ENCODE assay signal across 8 mouse cellular contexts in genomic region chr9:56923841-56924650, GRCm38 (mm10). TPM values are rescaled to one million over a fixed set of nuclear protein-coding genes. Genes with fewer than 3 reads are reported as not detected.
DNase-seq lines count a peak whose midpoint lies in the region; ATAC-seq lines count a peak whose summit lies in the region.

No protein-coding gene starts in this region.

- peak overlapping the region; percentile 26 for H3K4me3 ChIP-seq in liver, embryonic 16.5 days (ENCODE audit: low read depth, low read length)

- peak; percentile 15 to 34 for DNase-seq in adrenal gland, postnatal 36 days
- no peak for DNase-seq in adrenal gland, postnatal 25 days
- DNase-seq in urinary bladder, adult 2 months (ENCODE audit: low spot score) = peak; percentile 41
- no peak for DNase-seq in urinary bladder, postnatal 4 days (ENCODE audit: low spot score in 2 of 2)
- DNase-seq in frontal cortex, postnatal 10 days (ENCODE audit: low spot score in 2 of 2) = no peak
- DNase-seq in cerebellum, adult 11 months = no peak

- H3K9me3 ChIP-seq in liver, embryonic 16.5 days (replicated peaks; ENCODE audit: control insufficient read depth, low read length) = no peaks in the 10 kb centered on the region

- H3K27ac ChIP-seq in liver, embryonic 16.5 days (ENCODE audit: low read length) = peak overlapping the region; percentile 48

- H3K36me3 ChIP-seq in liver, embryonic 16.5 days (ENCODE audit: control insufficient read depth, insufficient read depth) = 0 out of 2 replicates have a peak, but pooled peaks cover 5% of the 10 kb centered on the region

- H3K4me2 ChIP-seq in liver, embryonic 16.5 days (ENCODE audit: low read depth, low read length) = peak overlapping the region; percentile 84

- H3K4me1 ChIP-seq in liver, embryonic 16.5 days (ENCODE audit: control insufficient read depth, low read depth, low read length) = peaks cover 19% of the 10 kb centered on the region

- peak; percentile 49 for ATAC-seq in liver, embryonic 16.5 days (ENCODE audit: low read depth)
- no peak for ATAC-seq in activated CD4-positive, CD25-positive, alpha-beta regulatory T cell, adult 4 months

- peak overlapping the region; percentile 28; the same call in 1 of the 2 replicates for H3K9ac ChIP-seq in liver, embryonic 16.5 days (ENCODE audit: low read depth, low read length)

- peaks cover 19% of the 10 kb centered on the region for H3K27me3 ChIP-seq in liver, embryonic 16.5 days (ENCODE audit: control insufficient read depth, insufficient read depth, low read depth, low read length)

- 52% methylated on average over 8 of the region's 8 CpGs for WGBS in liver, embryonic 16.5 days (ENCODE audit: insufficient replicate concordance)

RNA-seq across cellular contexts. Expression of gene Snx33, which starts 4.1 kb away (rescaled TPM):
- total RNA-seq in adrenal gland, postnatal 36 days (2021) = 10 to 100 TPM; 24.2 to 27.9 TPM
- total RNA-seq in adrenal gland, postnatal 25 days (2021) = 28.6 and 35.1 TPM in 2 replicates
- 21.3 and 24.1 TPM in 2 replicates for polyA plus RNA-seq in urinary bladder, adult 2 months (2012; rRNA removed)
- polyA plus RNA-seq in liver, embryonic 16.5 days (2015; fragmentation: Nextera tagmentation; extraction: Ambion mirVana) = 1.8 and 1.9 TPM in 2 replicates
- polyA plus RNA-seq in activated CD4-positive, CD25-positive, alpha-beta regulatory T cell, adult 4 months (2017; shearing (Covaris generic)) = 1 to 10 TPM; 3.1 to 5.2 TPM

RNA-seq across cellular contexts. Expression of gene Imp3, which starts 13.2 kb away (rescaled TPM):
- total RNA-seq in adrenal gland, postnatal 36 days (2021) = 100 to 1,000 TPM in 1 of 2 experiments, 10 to 100 TPM in 1; 89.4 to 106 TPM
- total RNA-seq in adrenal gland, postnatal 25 days (2021) = 87.0 and 105 TPM in 2 replicates
- polyA plus RNA-seq in urinary bladder, adult 2 months (2012; rRNA removed) = 121 and 136 TPM in 2 replicates
- 38.1 and 42.0 TPM in 2 replicates for polyA plus RNA-seq in liver, embryonic 16.5 days (2015; fragmentation: Nextera tagmentation; extraction: Ambion mirVana)
- polyA plus RNA-seq in activated CD4-positive, CD25-positive, alpha-beta regulatory T cell, adult 4 months (2017; shearing (Covaris generic)) = 10 to 100 TPM; 54.8 to 68.4 TPM

RNA-seq across cellular contexts. Expression of gene Snupn, which starts 26.6 kb away (rescaled TPM):
- total RNA-seq in adrenal gland, postnatal 36 days (2021) = 10 to 100 TPM; 11.7 to 12.4 TPM
- 15.0 and 16.4 TPM in 2 replicates for total RNA-seq in adrenal gland, postnatal 25 days (2021)
- polyA plus RNA-seq in urinary bladder, adult 2 months (2012; rRNA removed) = 11.3 and 13.0 TPM in 2 replicates
- polyA plus RNA-seq in liver, embryonic 16.5 days (2015; fragmentation: Nextera tagmentation; extraction: Ambion mirVana) = 7.1 and 7.8 TPM in 2 replicates
- 10 to 100 TPM; 16.2 to 21.2 TPM for polyA plus RNA-seq in activated CD4-positive, CD25-positive, alpha-beta regulatory T cell, adult 4 months (2017; shearing (Covaris generic))

RNA-seq across cellular contexts. Expression of gene Cspg4, which starts 59.2 kb away (rescaled TPM):
- 10 to 100 TPM in 1 of 2 experiments, 1 to 10 TPM in 1; 9.7 to 12.0 TPM for total RNA-seq in adrenal gland, postnatal 36 days (2021)
- total RNA-seq in adrenal gland, postnatal 25 days (2021) = 10.0 and 10.4 TPM in 2 replicates
- 27.7 and 39.1 TPM in 2 replicates for polyA plus RNA-seq in urinary bladder, adult 2 months (2012; rRNA removed)
- polyA plus RNA-seq in liver, embryonic 16.5 days (2015; fragmentation: Nextera tagmentation; extraction: Ambion mirVana) = 0.57 and 0.87 TPM in 2 replicates
- under 1 TPM in 1 of 2 experiments, not detected in 1; 0.33 TPM for polyA plus RNA-seq in activated CD4-positive, CD25-positive, alpha-beta regulatory T cell, adult 4 months (2017; shearing (Covaris generic))

RNA-seq across cellular contexts. Expression of gene Odf3l1, which starts 59.6 kb away (rescaled TPM):
- total RNA-seq in adrenal gland, postnatal 36 days (2021) = 1 to 10 TPM in 1 of 2 experiments, under 1 TPM in 1; 0.63 to 1.7 TPM
- total RNA-seq in adrenal gland, postnatal 25 days (2021) = 1.6 and 1.8 TPM in 2 replicates
- 0.96 and 1.1 TPM in 2 replicates for polyA plus RNA-seq in urinary bladder, adult 2 months (2012; rRNA removed)
- not detected in 2 replicates for polyA plus RNA-seq in liver, embryonic 16.5 days (2015; fragmentation: Nextera tagmentation; extraction: Ambion mirVana)
- polyA plus RNA-seq in activated CD4-positive, CD25-positive, alpha-beta regulatory T cell, adult 4 months (2017; shearing (Covaris generic)) = not detected

Comparison
In these comparisons a context has a peak if more than half of its experiments do, and no peak if none do; other contexts are left out.
1. DNase-seq: peak in adrenal gland, postnatal 36 days (2 of 2) and urinary bladder, adult 2 months (single experiment); none in adrenal gland, postnatal 25 days (single experiment), urinary bladder, postnatal 4 days (0 of 2), frontal cortex, postnatal 10 days (0 of 2) and cerebellum, adult 11 months (single experiment).